Mouse (Mus musculus): ENCODE measurements around the gene Hist2h2bb. TPM values are rescaled to one million over a fixed set of nuclear protein-coding genes. Genes with fewer than 3 reads are reported as not detected.
"Not testable (repeated sequence)": the region's sequence is repeated elsewhere in the genome, so short reads cannot be mapped to it uniquely, and the experiment has no call there.

The Hist2h2bb gene
- polyA plus RNA-seq, 1 experiment, result 5.4 TPM

DNA sequence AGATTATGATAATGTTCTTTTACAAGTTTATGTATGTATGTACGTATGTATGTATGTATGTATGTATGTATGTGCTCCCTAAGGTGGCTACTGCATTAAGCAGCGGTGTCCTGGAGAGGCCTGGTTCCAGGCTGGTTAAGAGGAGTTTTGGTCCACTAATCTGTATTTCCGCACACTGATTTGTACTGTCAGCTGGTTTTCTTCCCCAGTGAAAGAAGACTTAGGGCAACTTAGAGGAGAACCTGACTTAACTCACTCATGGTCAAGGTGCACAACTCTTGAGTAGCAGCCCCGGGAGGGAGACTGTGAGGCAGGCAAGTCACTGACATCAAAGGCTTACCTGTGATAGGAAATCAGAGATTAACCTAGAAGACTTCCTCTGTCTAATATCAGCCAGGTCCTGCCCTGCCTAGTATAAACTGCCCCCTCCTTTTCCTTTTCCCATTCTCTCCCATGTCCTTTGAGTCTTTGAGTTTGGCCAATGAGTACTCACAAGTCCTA lies 32.7 kb upstream of the Hist2h2bb start:
- TF ChIP-seq POLR2A (IDR thresholded peaks at IDR 0.05; ENCODE audit: borderline replicate concordance, insufficient read depth, low read length) (no peak), CTCF (IDR thresholded peaks at IDR 0.05; ENCODE audit: borderline replicate concordance, insufficient read depth, low read depth, low read length) (no peak)
- H3K27ac ChIP-seq (ENCODE audit: insufficient read depth, low read length), result no peak overlapping the region
- WGBS, result 84% methylated on average over 4 of the region's 4 CpGs
- H3K4me3 ChIP-seq (replicated peaks; ENCODE audit: insufficient read depth, low read depth, low read length), result no peak overlapping the region
- H3K4me1 ChIP-seq (ENCODE audit: control insufficient read depth, insufficient read depth, low read length), result no peaks in the 10 kb centered on the region
- H3K27me3 ChIP-seq (ENCODE audit: control insufficient read depth, insufficient read depth, low read length), result no peaks in the 10 kb centered on the region
- no peak for DNase-seq

GRCm38 (mm10) chr3:96237335-96237903 lies 32.1 kb upstream of the Hist2h2bb start:
- no peak for DNase-seq
- TF ChIP-seq CTCF (IDR thresholded peaks at IDR 0.05; ENCODE audit: borderline replicate concordance, insufficient read depth, low read depth, low read length) (no peak), POLR2A (IDR thresholded peaks at IDR 0.05; ENCODE audit: borderline replicate concordance, insufficient read depth, low read length) (no peak)
- H3K4me1 ChIP-seq (ENCODE audit: control insufficient read depth, insufficient read depth, low read length), result no peaks in the 10 kb centered on the region
- 45% methylated on average over 7 of the region's 7 CpGs for WGBS
- no peak overlapping the region for H3K27ac ChIP-seq (ENCODE audit: insufficient read depth, low read length)
- H3K27me3 ChIP-seq (ENCODE audit: control insufficient read depth, insufficient read depth, low read length), result no peaks in the 10 kb centered on the region
- H3K4me3 ChIP-seq (replicated peaks; ENCODE audit: insufficient read depth, low read depth, low read length), result no peak overlapping the region

DNA sequence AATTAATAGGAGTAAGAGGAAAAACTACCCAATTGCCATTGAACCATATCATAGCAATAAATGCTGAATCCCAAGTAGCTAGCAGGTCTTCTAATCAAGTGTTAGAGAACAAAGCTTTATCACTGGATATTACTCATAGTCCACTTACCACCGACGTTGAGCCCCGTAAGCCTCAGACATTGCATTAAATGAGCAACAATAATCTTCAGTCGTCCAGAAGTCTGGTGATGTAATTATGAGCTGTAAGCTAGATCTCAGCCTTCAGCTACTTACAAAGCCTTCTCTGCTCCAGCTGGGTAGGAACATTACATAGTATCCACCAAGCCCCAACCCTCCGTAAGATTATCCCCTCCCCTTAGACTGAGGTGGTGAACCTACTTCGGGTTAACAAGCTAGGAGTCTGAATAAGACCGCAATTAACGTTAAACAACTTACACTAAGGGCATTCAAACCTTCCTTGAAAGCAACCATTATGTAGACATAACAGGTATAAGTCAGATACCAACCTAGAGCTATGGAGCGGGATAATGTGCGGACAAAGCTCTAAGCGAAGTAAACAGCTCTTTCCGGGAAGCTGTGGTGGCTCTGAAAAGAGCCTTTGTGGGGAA lies 31.5 kb upstream of the Hist2h2bb start:
- Histone ChIP-seq H3K4me1 (ENCODE audit: control insufficient read depth, insufficient read depth, low read length) (no peaks in the 10 kb centered on the region), H3K27me3 (ENCODE audit: control insufficient read depth, insufficient read depth, low read length) (no peaks in the 10 kb centered on the region), H3K4me3 (replicated peaks; ENCODE audit: insufficient read depth, low read depth, low read length) (no peak overlapping the region), H3K27ac (ENCODE audit: insufficient read depth, low read length) (no peak overlapping the region)
- 11% methylated on average over 12 of the region's 12 CpGs for WGBS
- no peak for DNase-seq
- no peak for TF ChIP-seq CTCF (IDR thresholded peaks at IDR 0.05; ENCODE audit: borderline replicate concordance, insufficient read depth, low read depth, low read length)
- TF ChIP-seq POLR2A (IDR thresholded peaks at IDR 0.05; ENCODE audit: borderline replicate concordance, insufficient read depth, low read length), result no peak

DNA sequence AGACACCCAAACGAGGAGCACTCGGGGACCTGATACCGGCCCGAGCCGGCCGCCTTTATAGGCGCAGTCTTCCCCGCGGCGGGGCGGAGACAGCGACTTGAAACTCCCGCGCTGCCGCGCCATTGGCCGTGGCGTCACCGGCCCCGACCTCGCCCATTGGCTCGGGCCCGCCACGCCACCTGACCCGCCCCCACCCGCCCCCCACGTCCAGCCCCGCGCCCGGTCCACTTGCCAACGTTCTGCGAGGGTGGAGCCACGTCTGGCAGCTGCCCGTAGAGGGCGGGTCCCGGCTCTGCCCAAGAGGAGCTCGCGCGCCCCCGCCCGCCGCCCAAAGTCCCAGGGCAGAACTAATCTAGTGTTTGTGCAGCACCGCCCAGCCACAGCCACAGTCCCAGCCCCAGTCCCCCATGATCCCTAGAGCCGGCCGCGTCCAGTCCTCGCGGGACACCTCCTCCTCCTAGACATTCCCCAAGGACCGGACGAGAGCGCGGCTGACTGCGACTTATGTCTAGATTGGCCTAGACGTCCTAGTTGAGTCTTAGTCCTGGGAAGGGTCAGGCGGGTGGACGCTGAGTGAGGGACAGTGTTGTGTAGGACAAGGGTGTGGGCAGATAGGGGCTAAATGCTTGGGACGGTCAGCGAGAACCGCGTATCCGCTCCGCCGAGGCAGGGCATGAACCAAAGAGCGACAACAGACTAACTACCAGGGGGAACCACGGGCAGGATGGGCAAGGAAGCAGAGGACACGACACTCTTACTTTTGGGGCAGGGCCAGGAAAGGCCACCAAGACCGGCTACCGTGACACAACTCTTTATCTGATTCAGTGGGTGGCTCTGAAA lies 30.4 kb upstream of the Hist2h2bb start, which contains the start of gene Hist2h3c2:
Gene Hist2h3c2, minus strand, starts transcription at position 174 of the 840 bp plus-strand sequence.
- peak within 1 kb of the TSS; percentile 12; the same call in 1 of the 2 replicates for H3K27ac ChIP-seq (ENCODE audit: insufficient read depth, low read length)
- WGBS, result 3% methylated on average over 19 of the region's 68 CpGs
- H3K4me1 ChIP-seq (ENCODE audit: control insufficient read depth, insufficient read depth, low read length); H3K27me3 ChIP-seq (ENCODE audit: control insufficient read depth, insufficient read depth, low read length): not testable (repeated sequence)
- peak; percentile 58 to 71 for DNase-seq
- H3K4me3 ChIP-seq (replicated peaks; ENCODE audit: insufficient read depth, low read depth, low read length), result peak within 1 kb of the TSS; percentile 44

DNA sequence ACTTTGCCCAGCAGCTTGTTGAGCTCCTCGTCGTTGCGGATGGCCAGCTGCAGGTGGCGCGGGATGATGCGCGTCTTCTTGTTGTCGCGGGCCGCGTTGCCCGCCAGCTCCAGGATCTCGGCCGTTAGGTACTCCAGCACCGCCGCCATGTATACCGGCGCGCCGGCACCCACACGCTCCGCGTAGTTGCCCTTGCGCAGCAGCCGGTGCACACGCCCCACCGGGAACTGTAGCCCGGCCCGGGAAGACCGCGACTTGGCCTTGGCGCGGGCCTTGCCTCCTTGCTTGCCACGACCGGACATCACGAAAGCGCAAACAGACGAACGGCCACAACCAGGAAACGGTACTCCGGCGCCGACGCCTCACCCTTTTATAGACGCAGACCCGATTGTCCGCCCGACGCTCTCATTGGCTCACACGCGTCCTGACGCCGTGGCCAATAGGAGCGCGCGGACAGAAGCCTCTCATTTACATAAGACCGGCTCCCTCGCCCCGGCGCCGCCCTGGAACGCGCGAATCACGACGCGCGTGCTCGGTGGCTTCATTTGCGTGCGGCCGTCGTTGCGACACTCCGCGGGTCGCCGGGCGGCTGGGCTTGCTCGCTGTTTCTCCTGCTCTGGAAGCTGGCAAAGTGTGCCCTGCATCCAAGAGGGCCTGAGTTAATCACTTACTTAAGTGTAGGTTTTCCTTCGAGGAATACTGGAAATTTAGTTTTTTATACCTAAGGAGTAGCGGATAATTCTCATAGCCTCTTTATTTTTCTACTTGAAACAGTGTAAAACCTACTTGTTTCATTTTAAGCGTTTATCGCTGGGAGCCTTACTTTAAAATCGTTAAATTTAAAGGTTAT lies 29.4 kb upstream of the Hist2h2bb start, which contains the start of gene Hist2h2aa2:
Gene Hist2h2aa2, minus strand, starts transcription at position 328 of the 850 bp plus-strand sequence.
- Histone ChIP-seq H3K4me1 (ENCODE audit: control insufficient read depth, insufficient read depth, low read length) (peaks cover 10% of the 10 kb centered on the region), H3K4me3 (replicated peaks; ENCODE audit: insufficient read depth, low read depth, low read length) (peak within 1 kb of the TSS; percentile 44), H3K27ac (ENCODE audit: insufficient read depth, low read length) (peak within 1 kb of the TSS; percentile 12; the same call in 1 of the 2 replicates)
- 4% methylated on average over 24 of the region's 85 CpGs for WGBS
- TF ChIP-seq POLR2A (IDR thresholded peaks at IDR 0.05; ENCODE audit: borderline replicate concordance, insufficient read depth, low read length), result peak; percentile 52; the same call in 1 of the 2 replicates
- peak; percentile 97 to 99 for DNase-seq
- not testable (repeated sequence) for H3K27me3 ChIP-seq (ENCODE audit: control insufficient read depth, insufficient read depth, low read length)

- Histone ChIP-seq H3K27ac (ENCODE audit: insufficient read depth, low read length) (no peak overlapping the region), H3K27me3 (ENCODE audit: control insufficient read depth, insufficient read depth, low read length) (no peaks in the 10 kb centered on the region), H3K4me1 (ENCODE audit: control insufficient read depth, insufficient read depth, low read length) (peaks cover 10% of the 10 kb centered on the region), H3K4me3 (replicated peaks; ENCODE audit: insufficient read depth, low read depth, low read length) (no peak overlapping the region)
- DNase-seq, result no peak
- WGBS, result 64% methylated on average over 9 of the region's 9 CpGs
- no peak for TF ChIP-seq POLR2A (IDR thresholded peaks at IDR 0.05; ENCODE audit: borderline replicate concordance, insufficient read depth, low read length)
- TF ChIP-seq CTCF (IDR thresholded peaks at IDR 0.05; ENCODE audit: borderline replicate concordance, insufficient read depth, low read depth, low read length), result no peak
These were observed 28.8 kb upstream of the Hist2h2bb start for GRCm38 (mm10) chr3:96240799-96241197.

- Histone ChIP-seq H3K4me1 (ENCODE audit: control insufficient read depth, insufficient read depth, low read length) (peaks cover 10% of the 10 kb centered on the region), H3K4me3 (replicated peaks; ENCODE audit: insufficient read depth, low read depth, low read length) (peak overlapping the region; percentile 26), H3K27me3 (ENCODE audit: control insufficient read depth, insufficient read depth, low read length) (no peaks in the 10 kb centered on the region), H3K27ac (ENCODE audit: insufficient read depth, low read length) (peak overlapping the region; percentile 93)
- TF ChIP-seq POLR2A (IDR thresholded peaks at IDR 0.05; ENCODE audit: borderline replicate concordance, insufficient read depth, low read length) (no peak), CTCF (IDR thresholded peaks at IDR 0.05; ENCODE audit: borderline replicate concordance, insufficient read depth, low read depth, low read length) (no peak)
- no peak for DNase-seq
- 81% methylated on average over 7 of the region's 7 CpGs for WGBS
These were observed 25.5 kb upstream of the Hist2h2bb start for GRCm38 (mm10) chr3:96243921-96244572.
